Mouse (Mus musculus): Measurements from ENCODE around the gene Ssh1.

GRCm38 (mm10) chr5:113906958-113907735 is 86.5 kb downstream of the Ssh1 start:
- TF ChIP-seq CTCF (IDR thresholded peaks at IDR 0.05; ENCODE audit: low read depth) (no peak), EP300 (IDR thresholded peaks at IDR 0.05; ENCODE audit: low read depth) (no peak)
